Mouse (Mus musculus): ENCODE measurements around the gene Hist1h3a. TPM values are rescaled to one million over a fixed set of nuclear protein-coding genes. Genes with fewer than 3 reads are reported as not detected.
"Not testable (repeated sequence)": the region's sequence is repeated elsewhere in the genome, so short reads cannot be mapped to it uniquely, and the experiment has no call there.

Gene Hist1h3a
- polyA plus RNA-seq, 1 experiment from 2014 or later = 6.1 TPM

DNA sequence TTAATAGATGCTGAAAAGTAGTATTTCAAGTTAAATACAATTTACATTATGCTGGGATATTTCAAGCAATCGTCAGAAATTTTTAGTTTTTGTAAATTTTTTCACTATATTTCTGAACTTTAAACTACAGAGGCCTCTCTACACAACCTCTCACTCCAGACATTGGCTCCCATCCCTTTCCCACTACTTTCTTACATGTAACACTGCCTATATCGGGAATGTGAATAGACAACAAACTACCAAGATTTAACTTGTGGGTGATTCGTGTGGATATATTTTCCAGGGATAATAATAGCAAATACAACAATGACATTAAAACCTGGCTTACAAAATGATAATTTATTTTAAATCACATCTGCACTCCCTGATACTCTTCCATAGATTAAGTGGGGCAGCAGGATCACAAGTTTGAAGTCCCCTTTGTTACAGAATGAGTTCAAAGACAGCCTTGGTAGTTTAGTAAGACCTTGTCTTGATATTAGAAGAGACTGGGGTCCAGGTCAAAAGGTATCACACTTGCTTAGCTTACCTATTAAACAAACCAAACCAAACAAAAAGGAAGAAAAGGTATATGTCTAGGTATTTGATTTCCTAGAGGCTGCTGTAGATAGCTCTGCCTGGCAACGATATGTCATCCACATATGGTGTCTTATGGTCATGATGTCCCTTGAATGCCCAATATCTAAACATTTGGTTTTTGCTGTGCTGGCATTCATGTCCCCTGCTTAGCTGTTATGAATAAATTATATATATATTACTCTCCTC is 8.7 kb downstream of the Hist1h3a start:
- Histone ChIP-seq H3K4me2 (replicated peaks) (peak overlapping the region; percentile 48), H3K36me3 (no peaks in the 10 kb centered on the region), H3K4me1 (peaks cover 5% of the 10 kb centered on the region; the same call in 1 of the 2 replicates), H3K9me3 (replicated peaks) (no peaks in the 10 kb centered on the region), H3K27me3 (no peaks in the 10 kb centered on the region), H3K9ac (no peak overlapping the region; the same call in 1 of the 2 replicates), H3K4me3 (no peak overlapping the region), H3K27ac (peak overlapping the region; percentile 67; the same call in 1 of the 2 replicates)
- 54% methylated on average over 4 of the region's 4 CpGs for WGBS
- no peak for ATAC-seq (ENCODE audit: low FRiP score)

GRCm38 (mm10) chr13:23752742-23753172 is 9.4 kb downstream of the Hist1h3a start:
- H3K36me3 ChIP-seq = no peaks in the 10 kb centered on the region
- peak overlapping the region; percentile 49 for H3K9ac ChIP-seq
- no peaks in the 10 kb centered on the region for H3K9me3 ChIP-seq (replicated peaks)
- no peak for ATAC-seq (ENCODE audit: low FRiP score)
- peak overlapping the region; percentile 48 for H3K4me2 ChIP-seq (replicated peaks)
- H3K4me1 ChIP-seq = peaks cover 10% of the 10 kb centered on the region
- no peaks in the 10 kb centered on the region for H3K27me3 ChIP-seq
- peak overlapping the region; percentile 67 for H3K27ac ChIP-seq
- peak overlapping the region; percentile 30 for H3K4me3 ChIP-seq
- 2% methylated on average over 6 of the region's 6 CpGs for WGBS

DNA sequence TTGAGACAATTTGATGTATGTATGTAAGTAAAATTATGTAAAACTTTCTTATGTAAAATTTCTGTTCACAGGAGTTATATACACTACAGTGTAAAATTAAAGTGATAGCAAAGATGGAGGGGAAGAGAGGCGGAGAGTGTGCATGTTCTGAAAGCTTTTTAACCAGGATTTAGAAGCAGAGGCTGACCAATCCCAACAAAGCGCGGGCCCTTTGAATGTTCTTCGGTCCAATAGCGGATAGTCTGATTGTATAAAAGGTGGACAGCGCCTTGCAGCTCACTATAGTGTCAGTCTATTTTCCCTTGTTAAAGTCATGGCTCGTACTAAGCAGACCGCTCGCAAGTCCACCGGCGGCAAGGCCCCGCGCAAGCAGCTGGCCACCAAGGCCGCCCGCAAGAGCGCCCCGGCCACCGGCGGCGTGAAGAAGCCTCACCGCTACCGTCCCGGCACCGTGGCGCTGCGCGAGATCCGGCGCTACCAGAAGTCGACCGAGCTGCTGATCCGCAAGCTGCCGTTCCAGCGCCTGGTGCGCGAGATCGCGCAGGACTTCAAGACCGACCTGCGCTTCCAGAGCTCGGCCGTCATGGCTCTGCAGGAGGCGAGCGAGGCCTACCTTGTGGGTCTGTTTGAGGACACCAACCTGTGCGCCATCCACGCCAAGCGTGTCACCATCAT is 10.0 kb downstream of the Hist1h3a start, which contains the start of gene Hist1h3b:
Gene Hist1h3b, plus strand, starts transcription at position 201 of the 675 bp plus-strand sequence.
- H3K36me3 ChIP-seq; H3K4me1 ChIP-seq; H3K27me3 ChIP-seq; H3K9me3 ChIP-seq (replicated peaks): not testable (repeated sequence)
- Histone ChIP-seq H3K4me2 (replicated peaks) (peak within 1 kb of the TSS; percentile 61), H3K27ac (peak within 1 kb of the TSS; percentile 95), H3K4me3 (peak within 1 kb of the TSS; percentile 38), H3K9ac (peak within 1 kb of the TSS; percentile 49)
- under 1% methylated on average over 15 of the region's 47 CpGs for WGBS
- peak; percentile 87 for ATAC-seq (ENCODE audit: low FRiP score)

- peaks cover 9% of the 10 kb centered on the region for H3K4me1 ChIP-seq
- no peaks in the 10 kb centered on the region for H3K36me3 ChIP-seq
- H3K4me3 ChIP-seq = peak overlapping the region; percentile 38
- peak; percentile 36 for ATAC-seq (ENCODE audit: low FRiP score)
- 1% methylated on average over 11 of the region's 11 CpGs for WGBS
- H3K9me3 ChIP-seq (replicated peaks) = no peaks in the 10 kb centered on the region
- peak overlapping the region; percentile 95 for H3K27ac ChIP-seq
- peak overlapping the region; percentile 61 for H3K4me2 ChIP-seq (replicated peaks)
- H3K9ac ChIP-seq = 0 out of 2 replicates have a peak overlapping the region, but pooled peaks have one; percentile 41
- H3K27me3 ChIP-seq = no peaks in the 10 kb centered on the region
Measured at GRCm38 (mm10) chr13:23751478-23751956, 10.7 kb downstream of the Hist1h3a start.

- under 1% methylated on average over 31 of the region's 47 CpGs for WGBS
- H3K9me3 ChIP-seq (replicated peaks); H3K27me3 ChIP-seq; H3K4me1 ChIP-seq; H3K36me3 ChIP-seq: not testable (repeated sequence)
- peak within 1 kb of the TSS; percentile 38 for H3K4me3 ChIP-seq
- peak within 1 kb of the TSS; percentile 95 for H3K27ac ChIP-seq
- H3K4me2 ChIP-seq (replicated peaks) = peak within 1 kb of the TSS; percentile 61
- peak; percentile 48; the same call in 1 of the 2 replicates for ATAC-seq (ENCODE audit: low FRiP score)
- peak within 1 kb of the TSS; percentile 45; the same call in 1 of the 2 replicates for H3K9ac ChIP-seq
Measured at GRCm38 (mm10) chr13:23750839-23751477, 11.2 kb downstream of the Hist1h3a start, which contains the start of gene Hist1h2ab. Hist1h2ab (plus strand) TSS chr13:23751126.

- no peak overlapping the region; the same call in 1 of the 2 replicates for H3K27ac ChIP-seq
- H3K27me3 ChIP-seq = no peaks in the 10 kb centered on the region
Measured at GRCm38 (mm10) chr13:23749563-23750121, 12.5 kb downstream of the Hist1h3a start.

GRCm38 (mm10) chr13:23747892-23748288 is 14.3 kb downstream of the Hist1h3a start:
- Histone ChIP-seq H3K9me3 (replicated peaks) (no peaks in the 10 kb centered on the region), H3K27me3 (no peaks in the 10 kb centered on the region), H3K4me2 (replicated peaks) (peak overlapping the region; percentile 64), H3K4me1 (peaks cover 9% of the 10 kb centered on the region), H3K9ac (no peak overlapping the region), H3K36me3 (no peaks in the 10 kb centered on the region), H3K27ac (peak overlapping the region; percentile 98), H3K4me3 (no peak overlapping the region)
- ATAC-seq (ENCODE audit: low FRiP score) = no peak
- WGBS = 7% methylated on average over 4 of the region's 4 CpGs

More at GRCm38 (mm10) chr13:23749563-23750121, 12.5 kb downstream of the Hist1h3a start:
- Histone ChIP-seq H3K9ac (no peak overlapping the region), H3K4me2 (replicated peaks) (no peak overlapping the region), H3K9me3 (replicated peaks) (no peaks in the 10 kb centered on the region), H3K36me3 (no peaks in the 10 kb centered on the region), H3K4me1 (peaks cover 9% of the 10 kb centered on the region), H3K4me3 (no peak overlapping the region)
- 93% methylated on average over 5 of the region's 5 CpGs for WGBS
- ATAC-seq (ENCODE audit: low FRiP score) = no peak

DNA sequence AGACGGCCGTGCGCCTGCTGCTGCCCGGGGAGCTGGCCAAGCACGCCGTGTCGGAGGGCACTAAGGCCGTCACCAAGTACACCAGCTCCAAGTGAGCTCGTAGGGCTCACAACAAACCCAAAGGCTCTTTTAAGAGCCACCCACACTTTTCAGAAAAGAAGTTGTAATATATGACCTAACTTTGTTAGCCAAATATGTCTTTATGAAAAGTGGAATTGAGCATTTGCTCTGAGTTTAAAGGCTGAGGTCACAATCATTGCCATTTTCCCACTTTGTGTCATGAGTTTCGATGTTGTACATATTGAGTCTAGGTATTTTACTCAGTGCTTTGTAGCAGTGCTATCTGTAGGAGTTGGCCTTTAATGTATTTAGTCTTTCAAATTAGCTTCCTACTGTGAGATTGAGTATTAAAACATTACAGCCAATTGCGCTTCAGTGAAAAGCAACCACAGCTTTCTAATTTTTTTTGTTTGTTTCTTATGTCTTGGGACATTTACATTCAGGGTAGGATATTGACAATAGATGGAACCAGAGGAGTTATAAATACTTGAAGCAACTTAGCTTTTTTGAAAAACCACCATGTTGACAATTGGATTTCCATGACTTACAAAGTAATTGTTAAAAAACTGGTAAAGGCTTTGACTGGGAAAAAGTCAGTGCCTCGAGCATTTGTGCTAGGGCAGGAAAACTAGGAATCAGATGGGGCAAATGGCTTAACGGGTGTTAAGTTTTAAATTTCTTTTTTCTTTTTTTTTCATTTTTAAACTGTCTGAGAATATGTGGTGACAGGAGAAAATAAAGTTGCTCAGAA is 14.9 kb downstream of the Hist1h3a start:
- Histone ChIP-seq H3K27me3 (no peaks in the 10 kb centered on the region), H3K9ac (peak overlapping the region; percentile 59), H3K4me1 (peaks cover 9% of the 10 kb centered on the region), H3K27ac (peak overlapping the region; percentile 98), H3K36me3 (no peaks in the 10 kb centered on the region), H3K4me3 (peak overlapping the region; percentile 40), H3K4me2 (replicated peaks) (peak overlapping the region; percentile 64), H3K9me3 (replicated peaks) (no peaks in the 10 kb centered on the region)
- WGBS = 2% methylated on average over 13 of the region's 13 CpGs
- ATAC-seq (ENCODE audit: low FRiP score) = peak; percentile 21; the same call in 1 of the 2 replicates

DNA sequence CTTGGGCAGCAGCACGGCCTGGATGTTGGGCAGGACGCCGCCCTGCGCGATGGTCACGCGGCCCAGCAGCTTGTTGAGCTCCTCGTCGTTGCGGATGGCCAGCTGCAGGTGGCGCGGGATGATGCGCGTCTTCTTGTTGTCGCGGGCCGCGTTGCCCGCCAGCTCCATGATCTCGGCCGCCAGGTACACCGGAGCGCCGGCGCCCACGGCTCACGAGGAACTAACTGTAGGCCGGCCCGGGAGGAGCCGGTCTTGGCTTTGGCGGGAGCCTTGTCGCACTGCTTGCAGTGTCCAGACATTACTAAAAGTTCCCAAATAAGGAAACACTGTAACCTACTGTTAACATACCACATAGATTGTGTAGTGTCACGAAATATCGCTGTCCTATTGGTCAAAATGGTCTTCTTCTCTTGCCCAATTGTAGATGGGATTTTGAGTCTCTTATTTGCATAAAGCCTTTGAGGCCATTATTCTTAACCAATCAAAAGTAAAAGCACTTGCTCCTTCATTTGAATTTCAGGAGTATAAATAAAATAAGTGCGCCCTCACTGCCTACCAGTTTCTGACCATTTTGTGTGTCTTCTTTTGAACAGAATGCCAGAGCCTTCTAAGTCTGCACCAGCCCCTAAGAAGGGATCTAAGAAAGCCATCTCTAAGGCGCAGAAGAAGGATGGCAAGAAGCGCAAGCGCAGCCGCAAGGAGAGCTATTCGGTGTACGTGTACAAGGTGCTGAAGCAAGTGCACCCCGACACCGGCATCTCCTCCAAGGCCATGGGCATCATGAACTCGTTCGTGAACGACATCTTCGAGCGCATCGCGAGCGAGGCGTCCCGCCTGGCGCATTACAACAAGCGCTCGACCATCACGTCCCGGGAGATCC is 15.7 kb downstream of the Hist1h3a start, which contains the start of gene Hist1h2bb:
Gene Hist1h2bb, plus strand, starts transcription at position 534 of the 880 bp plus-strand sequence.
- H3K9me3 ChIP-seq (replicated peaks); H3K27me3 ChIP-seq; H3K4me1 ChIP-seq; H3K36me3 ChIP-seq: not testable (repeated sequence)
- peak; percentile 95 for ATAC-seq (ENCODE audit: low FRiP score)
- Histone ChIP-seq H3K27ac (peak within 1 kb of the TSS; percentile 98), H3K9ac (peak within 1 kb of the TSS; percentile 59), H3K4me2 (replicated peaks) (peak within 1 kb of the TSS; percentile 64), H3K4me3 (peak within 1 kb of the TSS; percentile 40)
- under 1% methylated on average over 49 of the region's 58 CpGs for whole genome bisulfite sequencing

- Histone ChIP-seq H3K36me3 (no peaks in the 10 kb centered on the region), H3K4me1 (peaks cover 9% of the 10 kb centered on the region), H3K4me2 (replicated peaks) (peak within 1 kb of the TSS; percentile 64), H3K27ac (peak within 1 kb of the TSS; percentile 98), H3K9me3 (replicated peaks) (no peaks in the 10 kb centered on the region), H3K9ac (peak within 1 kb of the TSS; percentile 58), H3K4me3 (peak within 1 kb of the TSS; percentile 40), H3K27me3 (no peaks in the 10 kb centered on the region)
- WGBS = 2% methylated on average over 21 of the region's 28 CpGs
- peak; percentile 73 for ATAC-seq (ENCODE audit: low FRiP score)
Measured at GRCm38 (mm10) chr13:23745381-23746161, 16.6 kb downstream of the Hist1h3a start, which contains the start of gene Hist1h3c. Hist1h3c (minus strand) TSS chr13:23745602.
